Mouse (Mus musculus) embryonic fibroblast, embryonic 13.5 days (primary cell): ENCODE measurements around the gene Jdp2.

ENCODE experiments used
- CTCF ChIP-seq: IDR thresholded peaks from 2 replicates; pipeline ENCODE4 v1.5.1; 2011; ENCODE audit warnings: mild to moderate bottlenecking, control low read depth, low read length, moderate library complexity, borderline replicate concordance; ENCODE audit not compliant: insufficient read depth
- POLR2A ChIP-seq: IDR thresholded peaks from 2 replicates; pipeline ENCODE4 v1.6.1; 2011; ENCODE audit warnings: low read depth, mild to moderate bottlenecking, control low read depth, low read length, moderate library complexity

- TF ChIP-seq POLR2A (no peak), CTCF (no peak)
Observed at GRCm38 (mm10) chr12:85575496-85575840, 23.4 kb upstream of the Jdp2 start.
